Mouse (Mus musculus): ENCODE measurements around the gene Nptxr.
A peak's percentile ranks its signal among the peaks of the same experiment; 100 is the strongest.

Gene Nptxr

DNA sequence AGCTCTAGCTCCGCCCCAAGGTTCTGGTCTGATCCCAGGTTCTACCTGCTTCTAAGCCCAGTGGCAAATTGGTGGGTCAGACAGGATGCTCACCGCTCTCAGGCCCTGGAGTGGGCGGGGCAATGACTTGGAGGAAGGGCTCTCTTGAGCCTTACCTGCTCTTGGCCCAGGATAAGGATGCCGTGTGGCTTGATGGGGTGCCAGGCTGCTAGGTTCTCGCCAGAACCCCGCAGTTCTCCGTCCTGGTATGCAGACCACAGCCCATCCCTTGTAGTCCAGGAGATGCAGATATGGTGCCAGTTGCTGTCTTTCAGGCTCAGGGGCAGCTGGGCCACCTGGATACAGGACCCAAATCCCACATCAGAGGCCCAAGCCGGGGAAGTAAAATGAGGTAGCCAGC lies 14.5 kb downstream of the Nptxr start:
- DNase-seq (ENCODE audit: low spot score) = no peak

DNA sequence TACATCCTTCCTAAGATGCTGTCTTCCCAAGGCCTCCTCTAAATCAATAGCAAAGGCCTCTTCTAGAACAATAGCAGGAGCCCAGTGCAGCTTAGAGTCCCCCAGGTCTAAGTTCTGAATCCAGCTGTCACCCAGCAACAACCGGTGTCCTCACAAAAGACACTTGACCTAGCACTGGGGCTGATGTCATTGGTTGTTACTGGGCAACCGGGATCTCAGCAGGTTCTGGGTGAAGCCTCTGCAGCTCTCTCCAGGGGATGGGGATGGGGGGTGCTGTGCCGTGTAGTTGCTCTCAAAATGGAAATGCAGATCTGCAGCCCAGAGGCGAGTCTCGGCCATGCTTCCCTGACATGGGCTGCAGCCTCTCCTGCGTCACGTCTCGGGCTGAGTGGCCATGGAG lies 16.8 kb downstream of the Nptxr start:
- no peak for DNase-seq (ENCODE audit: low spot score)

DNA sequence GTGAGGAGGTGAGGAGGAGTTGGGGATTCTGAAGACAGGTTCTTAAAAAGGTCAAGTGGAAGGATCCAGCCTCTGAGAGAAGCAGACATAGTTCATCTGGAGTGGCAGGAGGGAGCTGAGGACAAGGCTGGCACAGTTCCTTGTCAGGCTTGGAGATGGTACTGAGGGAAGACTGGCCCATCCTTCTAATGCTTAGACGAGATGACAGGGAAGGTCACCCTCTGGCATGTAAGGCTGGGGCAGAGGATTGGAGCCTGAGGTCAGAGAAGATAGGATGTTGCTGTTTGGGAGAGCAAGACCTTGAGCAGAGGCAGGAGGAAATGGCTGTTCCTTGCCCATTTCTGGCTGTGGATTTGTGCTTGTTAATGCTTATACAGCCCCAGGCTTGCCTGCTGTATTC lies 19.5 kb downstream of the Nptxr start:
- no peak for DNase-seq (ENCODE audit: low spot score)

DNA sequence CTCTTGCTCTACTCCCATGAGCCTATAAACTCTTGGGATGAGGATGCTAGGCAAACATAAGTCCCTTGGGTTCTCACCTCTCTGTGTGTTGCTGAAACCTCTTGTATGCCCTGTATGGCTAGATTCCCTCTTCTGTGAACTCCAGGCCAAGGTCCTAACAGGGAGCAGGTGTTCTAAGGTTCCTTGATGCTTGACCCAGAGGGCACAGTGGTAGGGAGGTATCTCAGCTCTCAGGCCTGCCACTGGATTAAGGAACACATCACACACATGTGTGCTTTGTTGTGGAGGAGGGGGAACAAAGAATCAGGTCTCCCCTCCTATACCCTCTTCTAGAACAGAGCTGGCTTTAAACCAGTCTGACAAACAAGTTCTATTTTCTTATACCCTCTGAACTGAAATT lies 26.8 kb downstream of the Nptxr start, which contains the start of gene Dnal4:
TSS of gene Dnal4 (minus strand) at position 101 of the 400 bp plus-strand sequence.
- DNase-seq (ENCODE audit: low spot score) = no peak

DNA sequence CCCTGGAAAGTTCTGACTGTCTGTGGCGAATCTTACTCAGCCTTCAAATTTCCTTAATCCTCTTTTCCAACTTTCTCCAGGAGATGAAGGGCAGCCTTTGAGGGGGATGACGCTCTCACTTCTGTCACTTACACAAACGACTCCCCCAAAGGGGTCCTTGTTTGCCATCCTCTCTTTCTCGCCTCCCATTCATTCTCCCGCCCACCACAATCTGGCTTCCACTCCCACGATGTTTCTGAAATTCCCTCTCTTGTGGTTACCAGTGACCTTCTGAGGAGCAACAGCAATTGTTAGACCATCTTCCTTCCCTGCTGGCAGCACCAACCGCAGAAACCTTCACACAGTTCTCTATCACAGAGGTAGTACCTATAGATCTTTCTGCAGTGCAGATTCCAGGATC lies 28.9 kb downstream of the Nptxr start:
- no peak for DNase-seq (ENCODE audit: low spot score)

DNA sequence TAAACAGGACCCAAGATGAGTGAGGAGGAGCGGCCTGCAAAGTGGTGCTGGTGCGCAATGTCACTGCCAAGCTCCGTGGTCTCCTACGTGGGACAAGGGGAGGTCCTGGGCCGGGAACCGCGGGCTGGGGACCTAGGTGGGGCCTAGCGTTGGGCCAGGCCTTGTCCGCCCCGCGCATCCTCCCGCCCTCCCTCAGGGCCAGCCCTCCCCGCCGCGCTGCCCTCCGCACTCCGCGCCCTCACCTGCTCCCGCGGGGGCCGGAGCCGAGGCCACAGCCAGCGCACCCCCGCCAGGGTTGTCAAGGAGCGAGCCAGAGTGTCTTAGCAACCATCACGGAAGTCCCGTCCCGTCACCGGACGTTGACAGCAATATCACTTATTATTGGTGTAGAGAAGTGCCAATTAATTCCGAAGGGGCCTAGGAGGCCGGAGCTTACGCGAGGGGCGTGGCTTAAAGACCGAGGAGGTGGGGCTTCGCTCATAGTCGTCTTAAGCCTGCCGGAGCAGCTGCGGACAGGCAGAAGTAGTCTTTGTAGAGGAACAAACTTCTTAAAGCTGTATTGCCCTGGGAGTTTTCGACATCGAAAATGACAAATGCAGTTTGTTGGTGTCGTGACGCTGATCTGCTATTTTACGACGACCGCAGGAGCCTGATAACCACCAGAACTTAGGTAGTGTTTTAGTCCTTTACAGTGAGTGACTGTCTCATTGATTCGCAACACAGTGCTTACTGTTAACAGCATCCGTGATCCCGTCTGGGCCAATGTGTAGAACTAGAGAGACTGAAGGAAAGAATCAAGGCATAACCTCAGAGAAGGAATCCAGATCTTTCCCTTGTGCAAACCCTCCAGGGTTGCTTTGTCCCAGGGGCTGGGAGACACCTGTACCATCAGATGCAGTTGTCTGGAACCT lies 30.2 kb downstream of the Nptxr start:
- peak; percentile 94 for DNase-seq (ENCODE audit: low spot score)

DNA sequence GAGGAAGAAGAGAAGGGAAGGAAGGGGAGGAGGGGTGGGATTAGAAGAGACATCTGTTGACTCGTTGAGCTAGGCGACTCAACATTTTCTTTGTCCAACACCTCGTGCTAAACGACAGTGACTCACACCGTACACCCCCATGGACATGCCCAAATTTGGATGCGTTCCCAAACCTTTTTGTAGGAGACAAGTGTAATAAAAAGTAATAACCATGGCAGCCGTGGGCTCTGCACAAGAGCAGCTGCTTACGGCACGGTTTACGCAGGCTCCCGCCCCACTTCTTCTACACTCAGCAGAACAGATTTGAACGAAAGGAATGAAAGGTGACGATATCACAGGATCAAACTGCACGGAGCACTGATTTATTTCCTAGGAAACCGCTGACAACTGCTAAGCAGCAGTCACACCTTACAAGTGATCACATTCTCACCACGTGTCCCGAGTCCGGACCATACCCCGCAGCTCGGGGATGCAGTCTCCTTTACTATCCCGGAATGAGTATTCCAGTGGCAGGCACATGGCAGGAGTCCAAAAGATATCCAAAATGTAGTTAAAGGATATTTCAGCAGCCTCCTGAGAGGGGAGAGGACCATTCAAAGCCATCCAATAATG lies 33.8 kb downstream of the Nptxr start:
- DNase-seq (ENCODE audit: low spot score) = no peak

DNA sequence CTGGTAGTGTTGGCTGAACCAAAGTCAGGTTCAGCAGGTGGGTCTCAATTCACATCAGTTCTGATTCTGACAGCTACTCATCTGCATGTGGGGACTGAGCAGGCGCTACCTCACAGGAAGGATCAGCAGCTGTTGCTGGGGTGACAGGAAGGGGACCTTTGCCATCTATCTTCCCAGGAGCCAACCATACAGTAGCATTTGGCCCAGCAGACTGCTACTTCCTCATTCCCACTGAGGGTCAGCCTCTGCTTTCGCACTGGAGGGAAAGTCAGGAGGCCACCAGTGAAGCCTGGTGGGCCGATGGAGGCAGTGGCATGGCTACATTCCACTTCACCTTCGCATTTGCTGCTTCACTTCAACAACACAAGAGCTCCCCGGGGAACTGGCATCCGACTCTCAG lies 36.3 kb downstream of the Nptxr start:
- DNase-seq (ENCODE audit: low spot score) = no peak

DNA sequence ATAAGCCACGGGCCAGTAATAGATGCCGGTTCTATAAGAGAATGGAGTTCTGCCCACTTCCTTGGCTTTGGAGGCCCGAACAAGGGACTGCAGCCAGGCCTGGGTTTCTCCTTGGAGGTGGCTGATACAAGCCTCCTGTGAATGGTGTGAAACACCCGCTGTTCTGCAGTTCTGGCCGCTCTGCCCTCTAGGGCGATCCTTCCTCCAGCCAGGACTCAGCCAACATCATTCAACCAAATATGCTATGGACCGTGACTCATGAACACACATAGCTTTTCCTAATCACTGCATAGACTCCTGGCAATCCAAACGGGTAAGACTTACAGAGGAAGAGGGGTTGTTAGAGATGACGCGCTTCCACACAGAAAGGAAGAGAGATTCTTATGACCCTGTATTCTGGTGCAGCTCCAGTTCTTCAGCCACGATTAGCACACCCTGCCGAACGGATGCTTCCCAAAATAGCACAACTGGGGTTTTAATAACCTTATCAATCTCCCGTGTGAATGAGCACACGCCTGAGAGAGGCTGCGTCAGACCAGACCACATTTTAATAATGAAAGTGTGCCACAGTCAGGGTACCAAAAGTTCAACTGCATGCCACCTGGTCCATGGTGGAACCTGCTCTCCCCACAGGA lies 37.1 kb downstream of the Nptxr start:
- no peak for DNase-seq (ENCODE audit: low spot score)

DNA sequence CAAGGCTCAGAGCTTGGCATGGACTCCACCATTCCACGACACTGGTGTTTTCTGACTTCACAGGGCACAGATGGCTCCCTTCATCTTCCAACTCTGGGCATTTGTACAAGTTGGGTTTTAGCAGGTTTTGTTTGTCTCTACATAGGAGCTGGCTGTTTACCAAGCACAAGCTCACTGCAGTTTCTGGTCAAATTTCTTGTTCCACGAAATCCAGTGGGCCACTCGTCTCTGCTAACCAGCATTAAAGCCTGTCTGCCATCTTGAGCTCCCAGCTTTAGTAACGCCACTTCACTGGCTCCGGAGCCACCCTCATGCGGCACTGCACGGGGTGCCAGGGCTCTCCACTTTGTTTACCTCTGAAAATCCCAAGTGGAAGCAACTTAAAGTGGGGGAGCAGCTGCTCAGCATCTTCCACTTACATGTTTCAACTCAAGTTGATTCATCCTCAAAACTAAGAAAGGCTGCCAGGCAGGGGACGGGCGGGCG lies 37.9 kb downstream of the Nptxr start:
- DNase-seq (ENCODE audit: low spot score) = no peak

DNA sequence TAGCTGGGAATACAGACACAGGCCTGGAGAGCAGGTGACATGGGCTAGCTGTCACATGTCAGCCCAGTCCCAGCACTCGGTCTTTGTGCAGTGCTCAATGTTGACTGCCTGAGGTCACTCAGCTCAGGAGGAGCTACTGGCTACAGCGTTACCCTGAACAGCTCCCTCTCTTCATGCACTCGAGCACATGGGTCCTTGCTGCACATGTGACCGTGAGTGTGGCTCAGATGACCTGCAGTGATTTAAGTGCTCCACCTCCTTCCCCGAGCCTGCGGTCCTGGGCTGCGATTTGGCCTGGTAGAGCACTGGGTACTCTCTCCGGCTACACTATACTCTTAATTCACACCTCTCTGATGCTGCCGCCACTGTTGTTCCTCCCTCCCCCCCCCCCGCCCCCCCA lies 38.4 kb downstream of the Nptxr start:
- DNase-seq (ENCODE audit: low spot score) = no peak

DNA sequence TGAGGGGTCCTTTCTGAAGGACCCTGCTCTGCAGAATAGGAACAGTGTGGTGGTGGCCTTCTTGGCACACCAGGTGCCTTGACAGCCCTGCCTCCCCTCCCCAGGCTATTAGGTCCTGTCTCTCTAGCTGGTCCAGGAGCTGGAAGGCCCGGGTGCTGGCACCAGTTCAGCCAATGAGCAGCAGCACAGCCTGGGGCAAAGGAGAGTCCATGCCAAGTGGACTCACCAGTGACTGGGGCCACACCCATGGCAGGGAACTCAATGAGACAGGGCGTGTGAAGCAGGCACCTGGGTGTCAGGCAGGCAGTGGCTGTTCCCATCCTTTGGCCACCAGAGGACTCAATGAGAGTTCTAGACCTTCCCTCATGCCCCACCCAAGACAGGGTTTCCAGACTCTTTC lies 39.2 kb downstream of the Nptxr start:
- DNase-seq (ENCODE audit: low spot score) = no peak

DNA sequence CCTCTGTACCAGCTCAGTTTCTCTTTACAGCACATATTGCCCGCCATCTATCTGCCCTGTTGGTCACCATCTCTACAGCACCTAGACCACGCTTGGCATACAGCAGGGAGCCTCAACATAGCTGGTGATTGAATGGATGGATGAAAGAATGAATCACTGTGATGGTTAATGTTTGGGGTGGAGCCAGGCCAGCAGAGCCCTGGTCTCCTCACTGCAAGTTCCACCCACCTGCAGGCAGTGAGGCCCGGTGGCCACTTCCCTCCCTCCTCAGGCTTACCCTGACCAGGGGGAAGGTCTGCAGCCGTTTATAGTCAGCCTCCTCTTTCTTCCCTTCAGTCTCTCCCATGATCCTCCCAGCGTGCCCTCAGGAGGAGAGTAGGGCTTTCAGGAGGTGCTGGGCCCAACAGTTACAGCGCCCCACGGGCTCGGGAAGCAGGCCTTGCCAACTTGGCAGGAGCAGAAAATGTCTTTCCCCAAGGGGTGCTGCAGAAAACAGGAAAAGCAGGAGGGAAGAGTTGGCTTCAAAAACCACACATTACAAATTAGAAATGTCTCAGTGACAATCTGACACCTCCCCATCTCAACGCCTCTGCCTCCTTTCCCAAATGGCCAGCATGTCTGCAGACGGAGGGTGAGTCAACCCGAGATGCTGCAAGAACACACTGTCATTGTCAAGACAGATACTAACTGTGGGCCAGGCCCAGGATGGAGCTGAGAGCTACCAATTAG lies 39.9 kb downstream of the Nptxr start:
- no peak for DNase-seq (ENCODE audit: low spot score)

DNA sequence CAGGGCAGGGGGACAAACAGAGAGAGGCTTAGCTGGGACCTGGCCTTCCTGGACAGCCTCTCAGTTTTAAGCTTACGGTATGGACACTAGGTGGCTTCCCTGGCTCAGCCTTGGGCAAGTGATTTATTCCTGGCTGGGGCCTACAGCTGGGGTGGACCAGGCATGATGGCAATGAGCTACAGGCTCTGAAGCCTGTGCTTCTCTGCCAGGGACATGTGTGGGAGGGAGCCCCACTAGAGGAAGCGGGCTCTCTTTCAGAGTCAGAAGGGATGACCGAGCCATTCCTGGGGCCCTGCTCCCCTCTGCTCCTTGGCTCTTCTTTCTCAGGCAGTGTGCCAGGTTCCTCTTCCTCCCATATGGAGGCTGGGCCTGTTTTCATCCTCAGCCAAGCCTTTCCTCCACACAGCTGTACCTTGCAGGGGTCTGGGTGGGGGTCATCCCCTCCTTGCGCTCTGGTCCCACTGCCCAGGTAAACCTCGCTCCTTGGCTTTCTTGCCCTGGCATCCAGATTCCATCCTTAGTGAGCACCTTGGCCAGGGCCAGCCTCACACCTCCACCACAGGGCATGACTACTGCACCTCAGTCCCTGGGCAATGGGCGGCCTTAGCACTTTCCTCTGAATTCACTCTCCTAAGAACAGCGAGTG lies 40.8 kb downstream of the Nptxr start:
- DNase-seq (ENCODE audit: low spot score) = no peak

DNA sequence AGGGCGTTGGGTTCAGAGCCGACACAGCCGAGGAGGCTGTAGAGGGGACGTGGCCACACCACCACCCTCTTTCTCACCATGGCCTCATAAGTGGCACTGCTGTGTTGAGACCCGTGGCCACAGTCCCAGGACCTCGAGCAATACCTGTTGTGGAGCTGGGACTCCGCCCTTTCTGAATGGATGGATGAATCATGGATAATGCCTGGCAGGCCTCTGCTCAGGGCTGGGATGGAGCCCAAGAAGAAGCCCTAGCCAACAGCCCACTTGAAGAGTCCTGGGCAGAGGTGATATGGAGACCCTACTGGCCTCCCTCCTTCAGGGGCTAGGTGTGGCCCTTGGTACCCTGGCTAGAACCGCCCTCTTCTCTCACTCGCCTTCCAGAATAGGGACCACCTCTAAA lies 41.6 kb downstream of the Nptxr start:
- no peak for DNase-seq (ENCODE audit: low spot score)

DNA sequence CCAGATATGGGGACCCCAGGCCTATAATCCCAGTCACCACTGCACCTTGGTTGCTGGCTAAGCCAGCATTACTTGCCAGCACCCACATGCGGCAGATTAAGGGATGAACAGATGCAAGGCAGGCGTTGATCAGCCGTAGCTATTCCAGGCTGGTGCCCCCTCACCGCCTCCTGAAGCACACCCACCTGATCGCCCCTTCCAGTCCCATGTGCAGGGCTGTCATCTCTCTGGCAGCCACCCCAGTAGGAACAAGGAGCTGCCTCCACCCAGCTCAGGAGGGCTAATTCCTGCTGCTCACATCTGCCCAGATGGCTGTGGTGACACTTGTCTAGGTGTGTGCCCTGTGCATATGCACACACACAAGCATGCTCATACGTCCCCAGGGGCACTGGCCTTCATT lies 43.6 kb downstream of the Nptxr start:
- no peak for DNase-seq (ENCODE audit: low spot score)

DNA sequence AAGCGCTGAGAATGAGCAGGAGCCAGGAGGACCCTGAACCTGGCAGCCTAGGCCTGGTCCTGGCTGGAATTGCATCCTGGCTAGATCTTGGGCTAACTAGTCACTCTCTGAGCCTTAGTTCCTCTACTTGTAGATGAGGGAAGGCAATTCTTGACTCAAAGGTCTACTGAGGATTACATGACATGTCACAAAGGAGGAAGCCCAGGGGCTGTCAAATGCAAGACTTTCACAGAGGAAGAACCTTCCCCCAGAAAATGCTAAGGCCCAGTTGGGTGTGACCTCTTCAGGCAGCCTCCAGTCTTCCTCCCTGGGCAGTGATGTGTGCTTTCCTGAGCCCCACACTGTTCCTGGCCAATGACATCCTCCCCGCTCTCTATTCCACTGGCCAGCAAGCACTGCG lies 47.4 kb downstream of the Nptxr start:
- DNase-seq (ENCODE audit: low spot score) = no peak

DNA sequence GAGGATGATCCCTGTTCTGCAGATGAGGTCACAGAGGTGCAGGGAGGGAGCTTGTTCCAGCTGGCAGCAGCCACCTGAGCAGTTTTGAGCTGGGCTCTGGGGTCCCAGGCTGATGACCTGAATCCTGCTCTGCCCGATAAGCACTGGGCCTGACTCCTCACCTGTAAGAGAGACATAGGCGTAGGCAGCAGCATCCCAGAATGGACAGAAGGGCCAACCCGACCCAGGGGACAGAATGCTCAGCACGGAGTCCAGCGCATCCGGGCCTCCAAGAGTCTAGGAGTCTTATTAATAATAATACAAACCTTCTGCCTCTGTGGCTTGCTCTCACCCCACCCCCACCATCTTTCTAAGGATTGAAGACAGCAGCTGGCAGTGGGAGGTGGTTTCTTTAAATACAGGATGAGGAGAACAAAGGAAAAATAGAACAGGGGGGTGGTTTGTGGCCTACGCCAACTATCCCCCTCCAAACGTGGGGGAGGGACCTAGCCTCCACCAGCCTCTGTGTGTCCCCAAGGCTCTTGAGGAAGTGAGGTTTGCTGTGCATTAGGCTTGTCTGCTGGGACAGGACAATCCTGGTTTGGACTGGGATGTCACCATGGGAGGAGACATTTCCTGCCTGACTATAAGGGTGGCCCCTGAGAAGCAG lies 48.5 kb downstream of the Nptxr start:
- no peak for DNase-seq (ENCODE audit: low spot score)

DNA sequence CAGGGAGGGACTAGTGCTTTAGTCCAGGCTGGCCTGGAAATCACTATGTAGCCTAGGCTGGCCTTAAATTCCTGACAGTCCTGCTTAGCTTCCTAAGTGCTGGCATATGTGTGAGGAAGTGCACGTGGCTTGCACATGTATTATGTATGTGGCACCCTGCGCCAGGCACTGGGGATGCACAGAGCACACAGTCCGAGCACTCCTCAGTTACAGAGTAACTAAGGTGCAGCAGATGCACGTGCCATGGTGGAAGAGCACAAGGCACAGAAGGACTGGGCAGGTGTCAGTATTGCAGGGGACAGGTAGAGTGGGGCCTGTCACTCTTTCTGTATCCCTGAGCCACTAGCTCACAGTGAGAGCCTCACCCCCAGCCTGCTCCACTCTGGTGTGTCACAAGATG lies 49.4 kb downstream of the Nptxr start:
- no peak for DNase-seq (ENCODE audit: low spot score)

DNA sequence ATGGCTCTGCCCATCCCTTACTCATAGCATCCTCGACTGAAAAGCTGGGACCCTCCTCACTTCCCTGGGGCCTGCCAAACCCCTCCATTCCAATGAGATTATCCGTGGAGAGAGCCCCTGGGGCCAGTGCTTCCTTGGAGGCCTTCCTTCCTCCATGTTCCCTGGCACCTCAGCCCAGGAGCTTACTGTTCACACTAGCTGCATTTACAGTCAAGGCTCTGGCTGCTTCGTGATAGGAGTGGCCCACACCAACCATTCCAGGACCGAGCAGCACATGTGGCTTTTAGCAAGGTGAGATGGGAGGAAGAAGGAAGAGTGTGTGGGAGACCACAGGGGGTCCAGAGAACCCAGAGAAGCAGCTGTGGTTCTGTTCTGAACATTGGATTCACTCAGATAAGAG lies 50.7 kb downstream of the Nptxr start:
- DNase-seq (ENCODE audit: low spot score) = no peak

DNA sequence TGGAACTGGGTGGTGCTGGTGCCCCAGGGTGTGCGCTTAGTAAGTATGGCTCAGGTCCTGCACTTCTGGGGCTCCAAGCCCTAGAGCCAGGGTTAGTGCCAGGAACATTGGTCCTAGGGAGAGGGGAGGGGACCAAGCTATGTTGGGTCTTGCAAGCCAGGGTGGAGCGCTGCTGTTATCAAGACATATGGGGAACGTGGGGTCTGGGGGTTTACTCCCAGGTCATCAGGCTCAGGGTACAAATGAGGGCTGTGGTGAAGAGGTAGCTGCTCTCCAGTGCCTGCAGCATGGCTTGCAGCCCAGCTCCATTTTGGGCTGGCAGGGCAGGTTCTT lies 51.2 kb downstream of the Nptxr start:
- DNase-seq (ENCODE audit: low spot score) = no peak
